Mouse (Mus musculus) ES-E14 (cell line): ENCODE results near the gene Fgf14. TPM values are rescaled to one million over a fixed set of nuclear protein-coding genes. Genes with fewer than 3 reads are reported as not detected.

Source experiments
- DNase-seq: peaks from one replicate; pipeline ENCODE4 v3.0.0-alpha.2; 2013; ENCODE audit warnings: low read depth, low spot score
- H3K27ac ChIP-seq: 2 replicates; pipeline ENCODE4 v1.5.1; 2012; ENCODE audit warnings: low read depth, mild to moderate bottlenecking, low read length, moderate library complexity, mixed read lengths; ENCODE audit not compliant: poor library complexity, insufficient read depth, severe bottlenecking
- H3K36me3 ChIP-seq: 2 replicates; pipeline ENCODE4 v1.6.1; 2012; ENCODE audit warnings: mild to moderate bottlenecking, low read length, moderate library complexity, mixed read lengths; ENCODE audit not compliant: control insufficient read depth, poor library complexity, insufficient read depth, severe bottlenecking
- H3K4me1 ChIP-seq, 2 experiments: fragments of 150-350 bp in 1 of 2; sonication (generic) in 1 of 2; 2 replicates each; pipeline ENCODE4 v1.6.1; 2012; ENCODE audit warnings: low read length in 2 of 2, mild to moderate bottlenecking in 1 of 2, mixed read lengths in 1 of 2; ENCODE audit not compliant: control insufficient read depth in 2 of 2, insufficient read depth in 2 of 2, poor library complexity in 1 of 2
- H3K4me3 ChIP-seq, 2 experiments: fragments of 150-350 bp in 1 of 2; sonication (generic) in 1 of 2; 2 replicates each; pipeline ENCODE4 v1.5.1; 2012; ENCODE audit warnings: low read length in 2 of 2, low read depth in 1 of 2, mild to moderate bottlenecking in 1 of 2, mixed read lengths in 1 of 2; ENCODE audit not compliant: insufficient read depth in 1 of 2, poor library complexity in 1 of 2, severe bottlenecking in 1 of 2
- H3K9ac ChIP-seq: 2 replicates; pipeline ENCODE4 v1.6.1; 2012; ENCODE audit warnings: low read depth, mild to moderate bottlenecking, low read length, mixed read lengths; ENCODE audit not compliant: poor library complexity, insufficient read depth, severe bottlenecking
- H3K9me3 ChIP-seq: fragments of 150-350 bp; sonication (generic); 2 replicates; pipeline ENCODE4 v1.6.1; 2012; ENCODE audit warnings: low read depth, mild to moderate bottlenecking, low read length; ENCODE audit not compliant: control insufficient read depth, insufficient read depth
- CHD2 ChIP-seq: IDR thresholded peaks from 2 replicates; pipeline ENCODE4 v1.6.1; 2014; ENCODE audit warnings: mild to moderate bottlenecking, low read depth, low read length, inconsistent platforms
- HCFC1 ChIP-seq: IDR thresholded peaks from 2 replicates; pipeline ENCODE4 v1.6.1; 2012; ENCODE audit warnings: low read length, inconsistent platforms, borderline replicate concordance; ENCODE audit not compliant: insufficient read depth
- MAFK ChIP-seq: IDR thresholded peaks from 2 replicates; pipeline ENCODE4 v1.6.1; 2014; ENCODE audit warnings: mild to moderate bottlenecking, low read depth, low read length, inconsistent platforms; ENCODE audit not compliant: insufficient read depth
- ZC3H11A ChIP-seq: IDR thresholded peaks from 2 replicates; pipeline ENCODE4 v1.6.1; 2012; ENCODE audit warnings: low read depth, mild to moderate bottlenecking, inconsistent platforms, low read length, borderline replicate concordance
- ZNF384 ChIP-seq: IDR thresholded peaks from 2 replicates; pipeline ENCODE4 v1.6.1; 2012; ENCODE audit warnings: low read depth, low read length, inconsistent platforms
- in situ Hi-C, 2 experiments: fragments of 600-800 bp; cut with MboI; formaldehyde crosslinking; loops; one replicate each; pipeline ENCODE4 v1.15.1; 2025; ENCODE audit warnings: low sequenced_read_pairs in 2 of 2, inconsistent platforms in 1 of 2; ENCODE audit not compliant: unreplicated experiment in 2 of 2
- total RNA-seq: library from RNA; depleted of rRNA; stranded (reverse); fragments of 300-350 nt; gene quantifications from 2 replicates; pipeline ENCODE4 v1.2.3, GENCODE M21; 2012

The Fgf14 gene
- total RNA-seq, 1 experiment = 0.09 TPM

- TF ChIP-seq CHD2 = no peak
- TF ChIP-seq HCFC1 = no peak
- no peak for TF ChIP-seq ZNF384
- no peak for TF ChIP-seq MAFK
- no peak for TF ChIP-seq ZC3H11A
- peak overlapping the region in 1 of 2 experiments; percentile 41; a peak in 1 of 4 replicates for H3K4me3 ChIP-seq
- H3K9ac ChIP-seq = 0 out of 2 replicates have a peak overlapping the region, but pooled peaks have one; percentile 2
- in situ Hi-C loops = no loop called here
- no peak for DNase-seq
- H3K4me1 ChIP-seq = no peaks in the 10 kb centered on the region
- H3K36me3 ChIP-seq = no peaks in the 10 kb centered on the region
- no peak overlapping the region for H3K27ac ChIP-seq
- H3K9me3 ChIP-seq = no peaks in the 10 kb centered on the region
These were observed 2.3 kb downstream of the Fgf14 start for GRCm38 (mm10) chr14:124674536-124675141.

GRCm38 (mm10) chr14:124669739-124670138 lies 7.2 kb downstream of the Fgf14 start:
- no peak overlapping the region for H3K4me3 ChIP-seq
- H3K27ac ChIP-seq = no peak overlapping the region
- H3K4me1 ChIP-seq = no peaks in the 10 kb centered on the region
- H3K9me3 ChIP-seq = no peaks in the 10 kb centered on the region
- in situ Hi-C loops = no loop called here
- DNase-seq = peak; percentile 53
- H3K36me3 ChIP-seq = no peaks in the 10 kb centered on the region
- no peak overlapping the region for H3K9ac ChIP-seq
- TF ChIP-seq ZC3H11A (no peak), HCFC1 (no peak), ZNF384 (no peak), MAFK (no peak), CHD2 (no peak)

- Histone ChIP-seq H3K36me3 (no peaks in the 10 kb centered on the region), H3K9me3 (no peaks in the 10 kb centered on the region), H3K4me3 (no peak overlapping the region), H3K9ac (no peak overlapping the region), H3K27ac (no peak overlapping the region), H3K4me1 (no peaks in the 10 kb centered on the region)
- no peak for DNase-seq
- TF ChIP-seq CHD2 (no peak), ZNF384 (no peak), ZC3H11A (no peak), HCFC1 (no peak), MAFK (no peak)
- in situ Hi-C loops = no loop called here
These were observed 34.1 kb downstream of the Fgf14 start for GRCm38 (mm10) chr14:124642822-124643221.

GRCm38 (mm10) chr14:124634881-124635280 lies 42.0 kb downstream of the Fgf14 start:
- DNase-seq = no peak
- Histone ChIP-seq H3K36me3 (no peaks in the 10 kb centered on the region), H3K27ac (no peak overlapping the region), H3K9me3 (no peaks in the 10 kb centered on the region), H3K4me3 (no peak overlapping the region), H3K9ac (no peak overlapping the region), H3K4me1 (no peaks in the 10 kb centered on the region)
- in situ Hi-C loops = no loop called here
- TF ChIP-seq HCFC1 (no peak), CHD2 (no peak), MAFK (no peak)

- Histone ChIP-seq H3K36me3 (no peaks in the 10 kb centered on the region), H3K9ac (no peak overlapping the region), H3K27ac (no peak overlapping the region), H3K4me1 (no peaks in the 10 kb centered on the region), H3K9me3 (no peaks in the 10 kb centered on the region), H3K4me3 (no peak overlapping the region)
- in situ Hi-C loops = no loop called here
- DNase-seq = no peak
- TF ChIP-seq ZC3H11A = no peak
- no peak for TF ChIP-seq ZNF384
- no peak for TF ChIP-seq MAFK
- TF ChIP-seq HCFC1 = no peak
- no peak for TF ChIP-seq CHD2
These were observed 63.5 kb downstream of the Fgf14 start for GRCm38 (mm10) chr14:124613473-124613872.
